Mouse (Mus musculus): ENCODE measurements around the gene Frmd4b.

DNA sequence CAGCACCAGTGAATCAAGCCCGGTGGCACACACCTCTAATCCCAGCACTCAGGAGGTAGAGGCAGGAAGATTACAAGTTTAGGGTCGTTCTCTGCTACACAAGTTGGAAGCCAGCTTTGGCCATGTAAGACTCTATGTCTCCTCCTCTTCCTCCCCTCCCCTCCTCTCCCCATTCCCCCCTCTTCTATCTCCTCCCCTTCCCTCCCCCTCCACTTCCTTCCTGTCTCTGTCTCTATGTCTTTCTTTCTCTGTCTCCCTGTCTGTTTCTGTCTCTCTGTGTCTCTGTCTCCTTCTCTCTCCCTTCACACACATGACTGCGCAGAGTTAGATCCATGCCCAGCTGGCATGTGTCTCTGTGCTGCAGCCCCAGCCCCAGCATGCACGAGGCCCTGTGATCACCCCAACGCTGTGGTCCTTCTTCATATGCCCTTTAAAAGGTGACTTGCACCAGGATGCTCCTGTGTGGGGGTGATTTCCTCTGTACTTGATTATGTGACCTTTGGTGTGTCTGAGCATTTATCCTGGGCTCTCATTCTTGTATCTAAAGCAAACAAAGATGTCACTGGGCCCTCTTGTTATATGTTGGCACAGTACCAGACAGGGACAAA, 340.3 kb downstream of the Frmd4b start:
- no peak for TF ChIP-seq NRF1 (IDR thresholded peaks at IDR 0.05; ENCODE audit: low read depth, low read length)
- no peak for TF ChIP-seq ZKSCAN1 (IDR thresholded peaks at IDR 0.05; ENCODE audit: borderline replicate concordance, low read depth, low read length)
- no peak for TF ChIP-seq USF2 (conservative IDR thresholded peaks at IDR 0.05; ENCODE audit: low read depth, low read length)
- no peak for TF ChIP-seq JUND (conservative IDR thresholded peaks at IDR 0.05; ENCODE audit: low read depth, low read length)
- TF ChIP-seq POLR2A (IDR thresholded peaks at IDR 0.05; ENCODE audit: low read depth, low read length): no peak
- no peak for TF ChIP-seq ZMIZ1 (IDR thresholded peaks at IDR 0.05; ENCODE audit: low read depth, low read length)
- TF ChIP-seq MAFK (IDR thresholded peaks at IDR 0.05; ENCODE audit: insufficient replicate concordance, low read length): no peak
- TF ChIP-seq EP300 (IDR thresholded peaks at IDR 0.05; ENCODE audit: low read length): no peak
- TF ChIP-seq TBP (conservative IDR thresholded peaks at IDR 0.05; ENCODE audit: low read depth, low read length): no peak
- no peak for TF ChIP-seq TCF12 (IDR thresholded peaks at IDR 0.05; ENCODE audit: low read depth, low read length)
- no peak for TF ChIP-seq SIN3A (IDR thresholded peaks at IDR 0.05; ENCODE audit: low read length)

All from CH12.LX (cell line).